Mouse (Mus musculus) lung, postnatal 0 days (tissue): ENCODE data around the gene Iqsec1. TPM values are rescaled to one million over a fixed set of nuclear protein-coding genes. Genes with fewer than 3 reads are reported as not detected.

ENCODE experiments used
- ATAC-seq: fragments of 200-750 bp; cut with Nextera tagmentation; 2 replicates; pipeline ENCODE4 v1.8.0; 2017; ENCODE audit warnings: moderate library complexity
- DNase-seq: peaks from one replicate; pipeline ENCODE4 v3.0.0-alpha.2; 2016; ENCODE audit warnings: low spot score
- H3K27ac ChIP-seq: fragments of 300-500 bp; sonication (generic); 2 replicates; pipeline ENCODE4 v1.5.1; 2014; ENCODE audit warnings: antibody characterized with exemption, mild to moderate bottlenecking, low read length, mixed read lengths
- H3K27me3 ChIP-seq: fragments of 300-500 bp; sonication (generic); replicated peaks from 2 replicates; pipeline ENCODE4 v1.6.1; 2014; ENCODE audit warnings: low read length, mixed read lengths; ENCODE audit not compliant: insufficient read depth
- H3K36me3 ChIP-seq: fragments of 300-500 bp; sonication (generic); 2 replicates; pipeline ENCODE4 v1.6.1; 2014; ENCODE audit warnings: low read length, mixed read lengths; ENCODE audit not compliant: insufficient read depth
- H3K4me1 ChIP-seq: fragments of 300-500 bp; sonication (generic); 2 replicates; pipeline ENCODE4 v1.6.1; 2014; ENCODE audit warnings: antibody characterized with exemption, low read depth, low read length, mixed read lengths; ENCODE audit not compliant: insufficient read depth
- H3K4me2 ChIP-seq: fragments of 300-500 bp; sonication (generic); replicated peaks from 2 replicates; pipeline ENCODE4 v1.6.1; 2014; ENCODE audit warnings: low read depth, mild to moderate bottlenecking, low read length, moderate library complexity, mixed read lengths
- H3K4me3 ChIP-seq: fragments of 300-500 bp; sonication (generic); 2 replicates; pipeline ENCODE4 v1.5.1; 2014; ENCODE audit warnings: low read depth, low read length
- H3K9ac ChIP-seq: fragments of 300-500 bp; sonication (generic); replicated peaks from 2 replicates; pipeline ENCODE4 v1.6.1; 2014; ENCODE audit warnings: low read depth, mild to moderate bottlenecking
- H3K9me3 ChIP-seq: fragments of 300-500 bp; sonication (generic); 2 replicates; pipeline ENCODE4 v1.6.1; 2016; ENCODE audit warnings: low read length, mixed read lengths
- CTCF ChIP-seq: IDR thresholded peaks from 2 replicates; pipeline ENCODE4 v1.5.1; 2016; ENCODE audit warnings: antibody characterized with exemption, mild to moderate bottlenecking
- EP300 ChIP-seq: IDR thresholded peaks from 2 replicates; pipeline ENCODE4 v1.6.1; 2016; ENCODE audit warnings: antibody characterized with exemption, mild to moderate bottlenecking, control low read depth
- WGBS: fragments of 180-500 bp; shearing (Covaris S2); extraction: QIAGEN DNeasy Blood & Tissue Kit; methylation state at CpG from one replicate; pipeline ENCODE4 v1.1.7; 2014; 5-methylcytosine and 5-hydroxymethylcytosine counted together
- polyA plus RNA-seq: library from polyadenylated mRNA; unstranded; fragments of >200 nt; fragmentation: Nextera tagmentation; extraction: Ambion mirVana; gene quantifications from 2 replicates; pipeline ENCODE4 v1.2.1, GENCODE M21; 2015

Iqsec1 gene
- polyA plus RNA-seq, 1 experiment from 2014 or later: 18.6 TPM

DNA sequence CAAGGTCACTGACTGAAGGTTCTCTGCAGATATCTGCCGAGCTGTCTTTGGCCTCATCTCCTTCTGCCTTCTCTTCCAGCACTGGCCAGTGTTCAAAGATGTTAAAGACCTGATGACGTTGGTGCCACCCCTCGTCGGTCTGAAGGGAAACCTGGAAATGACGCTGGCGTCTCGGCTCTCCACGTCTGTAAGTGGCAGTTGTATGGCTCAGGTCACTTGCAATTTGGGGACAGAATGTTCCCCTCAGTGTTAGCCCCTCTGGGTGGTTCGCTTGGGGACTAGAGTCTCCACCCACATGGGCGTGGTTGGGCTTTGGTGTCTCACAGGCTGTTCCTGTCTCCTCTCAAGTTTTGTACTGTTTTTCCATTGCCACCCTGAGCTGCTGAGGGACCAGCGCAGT is 363.8 kb downstream of the Iqsec1 start:
- no peak overlapping the region for H3K9ac ChIP-seq
- H3K36me3 ChIP-seq: no peaks in the 10 kb centered on the region
- WGBS: 60% methylated on average over 11 of the region's 11 CpGs
- no peak overlapping the region for H3K4me3 ChIP-seq
- TF ChIP-seq CTCF: no peak
- peak; percentile 94 for TF ChIP-seq EP300
- peaks cover 8% of the 10 kb centered on the region; the same call in 1 of the 2 replicates for H3K4me1 ChIP-seq
- peak overlapping the region; percentile 69 for H3K27ac ChIP-seq
- H3K9me3 ChIP-seq: no peaks in the 10 kb centered on the region
- no peaks in the 10 kb centered on the region for H3K27me3 ChIP-seq
- H3K4me2 ChIP-seq: no peak overlapping the region
- peak; percentile 75 for DNase-seq
- peak; percentile 71 for ATAC-seq

DNA sequence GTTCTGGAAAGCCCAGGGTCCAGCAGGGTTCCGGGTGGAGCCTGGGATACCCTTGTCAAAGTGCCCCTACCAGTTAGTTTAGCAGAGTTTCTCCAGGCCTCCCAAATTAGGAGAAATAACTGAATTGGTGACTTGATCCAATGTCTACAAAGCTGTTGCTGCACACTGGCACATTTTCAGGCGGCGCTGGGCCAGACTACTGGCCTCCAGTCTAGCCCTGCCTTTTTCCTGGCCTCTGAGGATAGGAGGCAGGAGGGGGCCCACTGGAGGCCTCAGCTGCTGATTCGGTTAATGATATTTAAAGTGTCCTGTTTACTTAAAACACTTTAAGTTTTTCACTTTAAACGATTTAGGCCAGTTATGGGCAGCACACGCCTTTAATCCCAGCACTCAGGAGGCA is 364.3 kb downstream of the Iqsec1 start:
- TF ChIP-seq CTCF (no peak), EP300 (no peak)
- Histone ChIP-seq H3K27me3 (no peaks in the 10 kb centered on the region), H3K4me1 (peaks cover 11% of the 10 kb centered on the region), H3K9ac (no peak overlapping the region), H3K36me3 (no peaks in the 10 kb centered on the region), H3K9me3 (no peaks in the 10 kb centered on the region), H3K27ac (peak overlapping the region; percentile 69), H3K4me3 (no peak overlapping the region), H3K4me2 (no peak overlapping the region)
- peak; percentile 72 for DNase-seq
- WGBS: 40% methylated on average over 6 of the region's 6 CpGs
- peak; percentile 60 for ATAC-seq

DNA sequence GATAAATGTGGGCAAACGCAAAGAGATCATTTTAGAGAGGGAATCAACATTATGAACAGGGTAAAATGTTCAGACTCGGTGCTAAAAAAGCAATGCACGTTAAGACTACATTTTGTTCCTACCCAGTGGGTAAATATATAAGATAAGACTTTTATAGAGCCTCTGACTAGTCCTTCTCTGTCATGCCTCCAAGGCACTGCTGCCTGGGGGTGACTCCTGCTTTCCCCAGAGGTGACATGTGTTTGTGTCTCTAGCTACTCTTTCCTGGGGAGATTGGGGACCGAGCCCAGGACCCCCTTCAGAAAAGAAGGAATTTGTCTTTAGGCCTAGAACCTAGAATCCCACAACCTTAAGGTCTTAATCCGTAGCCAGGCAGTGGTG is 365.0 kb downstream of the Iqsec1 start:
- Histone ChIP-seq H3K4me3 (no peak overlapping the region), H3K27me3 (no peaks in the 10 kb centered on the region), H3K4me1 (peaks cover 18% of the 10 kb centered on the region), H3K9me3 (no peaks in the 10 kb centered on the region), H3K9ac (no peak overlapping the region), H3K4me2 (no peak overlapping the region), H3K36me3 (no peaks in the 10 kb centered on the region), H3K27ac (0 out of 2 replicates have a peak overlapping the region, but pooled peaks have one; percentile 69)
- ATAC-seq (no peak), DNase-seq (no peak)
- TF ChIP-seq CTCF (no peak), EP300 (no peak)
- 68% methylated on average over 5 of the region's 5 CpGs for WGBS

DNA sequence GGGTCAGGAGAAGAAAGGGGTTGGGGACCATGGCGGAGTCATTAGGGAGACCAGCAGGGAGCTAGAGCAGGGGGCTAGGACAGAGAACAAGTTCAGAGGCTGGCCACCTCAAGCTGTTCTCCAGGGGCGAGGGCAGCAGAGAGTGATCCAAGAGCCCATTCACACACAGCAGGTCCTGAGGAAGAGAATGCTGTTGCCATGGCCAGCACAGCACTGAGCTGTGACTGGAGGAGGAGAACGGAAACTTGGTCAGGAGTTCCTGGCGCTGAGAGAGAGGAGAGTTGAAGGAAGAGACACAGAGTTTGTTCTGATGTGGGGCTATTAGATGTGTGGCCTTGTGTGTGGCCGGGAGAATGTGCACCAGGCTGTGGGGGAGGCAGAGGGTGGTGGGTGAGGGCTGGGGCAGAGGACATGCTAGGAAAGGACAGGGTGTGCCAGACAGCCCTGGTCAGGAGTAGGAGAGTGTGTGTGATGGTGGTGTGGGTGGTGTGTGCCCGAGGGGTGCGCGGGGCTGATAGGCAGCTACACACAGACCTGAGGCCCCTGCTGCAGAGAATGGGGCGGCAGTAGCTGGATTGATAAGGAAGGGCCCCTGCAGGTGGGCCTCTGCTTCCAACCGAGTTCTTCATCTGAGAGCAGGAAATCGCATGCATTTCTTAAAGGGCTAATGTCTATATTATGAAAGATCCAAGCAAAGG is 365.6 kb downstream of the Iqsec1 start:
- 37% methylated on average over 11 of the region's 11 CpGs for WGBS

DNA sequence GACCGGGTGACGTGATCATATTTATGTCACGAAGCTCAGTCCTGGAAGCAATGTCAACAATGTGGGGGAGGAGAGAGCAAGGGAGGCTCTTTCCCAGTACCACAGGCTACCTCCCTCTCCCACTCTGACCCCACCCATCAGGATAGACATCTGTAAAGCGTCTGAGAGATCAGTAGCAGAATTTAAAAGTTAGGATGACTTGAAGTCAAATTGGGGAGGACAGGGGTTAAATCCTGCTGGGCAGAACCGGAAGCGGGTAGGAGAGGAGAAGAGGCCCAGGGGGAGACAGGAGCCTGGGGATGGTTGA is 366.9 kb downstream of the Iqsec1 start:
- no peak for TF ChIP-seq EP300
- TF ChIP-seq CTCF: no peak
- WGBS: 40% methylated on average over 6 of the region's 6 CpGs
- ATAC-seq (no peak), DNase-seq (no peak)
- Histone ChIP-seq H3K36me3 (no peaks in the 10 kb centered on the region), H3K27ac (no peak overlapping the region), H3K4me2 (no peak overlapping the region), H3K4me1 (peaks cover 20% of the 10 kb centered on the region), H3K9me3 (no peaks in the 10 kb centered on the region), H3K9ac (no peak overlapping the region), H3K4me3 (no peak overlapping the region), H3K27me3 (no peaks in the 10 kb centered on the region)

More for the DNA sequence above, 365.6 kb downstream of the Iqsec1 start:
- Histone ChIP-seq H3K4me3 (no peak overlapping the region), H3K4me2 (no peak overlapping the region), H3K9me3 (no peaks in the 10 kb centered on the region), H3K4me1 (peaks cover 20% of the 10 kb centered on the region), H3K36me3 (no peaks in the 10 kb centered on the region), H3K9ac (no peak overlapping the region), H3K27me3 (no peaks in the 10 kb centered on the region), H3K27ac (0 out of 2 replicates have a peak overlapping the region, but pooled peaks have one; percentile 14)
- TF ChIP-seq CTCF (no peak), EP300 (no peak)
- ATAC-seq: no peak
- no peak for DNase-seq

DNA sequence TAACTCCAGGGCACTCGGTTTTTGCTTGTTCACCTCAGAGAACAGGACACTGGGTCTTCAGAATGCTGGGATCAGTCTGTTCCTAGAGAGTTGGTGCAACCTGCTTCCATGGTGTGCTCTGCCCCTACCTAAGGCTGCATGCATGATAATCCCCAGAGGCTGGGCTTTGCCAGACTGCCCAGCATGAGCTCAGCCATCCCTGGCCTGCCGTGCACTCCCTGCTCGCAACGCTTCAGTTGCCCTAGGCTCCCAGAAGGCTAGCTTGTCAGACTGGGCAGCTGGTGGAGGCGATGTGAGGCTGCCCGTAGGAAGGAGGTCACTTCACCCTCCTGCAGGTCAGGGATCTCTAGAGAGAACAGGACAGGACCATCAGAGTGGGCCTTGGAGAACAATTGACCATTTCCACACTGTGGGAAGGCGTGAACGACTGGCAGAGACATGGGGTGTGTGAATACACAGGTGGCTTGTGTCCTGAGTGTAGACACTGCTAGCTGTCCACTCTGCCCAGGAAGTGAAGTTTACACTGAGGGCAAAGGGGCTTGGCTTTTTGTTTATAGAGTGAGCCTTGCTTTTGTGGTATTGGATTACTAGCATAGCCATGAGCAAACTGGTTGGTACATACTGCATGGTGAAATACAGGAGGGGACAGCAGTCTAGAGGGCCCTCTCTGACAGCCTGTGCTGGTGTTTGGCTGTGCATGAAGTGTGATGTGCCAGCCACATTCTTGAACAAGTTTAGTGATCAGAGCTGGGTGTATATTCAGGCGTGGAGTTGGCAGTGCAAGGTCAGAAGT is 367.5 kb downstream of the Iqsec1 start:
- H3K9ac ChIP-seq: no peak overlapping the region
- peak; percentile 43 for ATAC-seq
- 0 out of 2 replicates have a peak overlapping the region, but pooled peaks have one; percentile 26 for H3K27ac ChIP-seq
- WGBS: 56% methylated on average over 9 of the region's 9 CpGs
- no peaks in the 10 kb centered on the region for H3K27me3 ChIP-seq
- H3K4me3 ChIP-seq: no peak overlapping the region
- no peaks in the 10 kb centered on the region for H3K36me3 ChIP-seq
- H3K9me3 ChIP-seq: no peaks in the 10 kb centered on the region
- H3K4me1 ChIP-seq: peaks cover 20% of the 10 kb centered on the region
- H3K4me2 ChIP-seq: no peak overlapping the region
- TF ChIP-seq CTCF (no peak), EP300 (0 out of 2 replicates have a peak, but pooled peaks have one; percentile 12)
- DNase-seq: peak; percentile 54
